Mouse (Mus musculus) frontal cortex, postnatal 25 days (tissue): ENCODE results near the gene Zfp740.
"Not testable (repeated sequence)": the region's sequence is repeated elsewhere in the genome, so short reads cannot be mapped to it uniquely, and the experiment has no call there.

Experiments
- DNase-seq, 2 experiments: peaks; one replicate each; pipeline ENCODE4 v3.0.0; 2022; ENCODE audit warnings: low spot score in 2 of 2

Zfp740 gene

DNA sequence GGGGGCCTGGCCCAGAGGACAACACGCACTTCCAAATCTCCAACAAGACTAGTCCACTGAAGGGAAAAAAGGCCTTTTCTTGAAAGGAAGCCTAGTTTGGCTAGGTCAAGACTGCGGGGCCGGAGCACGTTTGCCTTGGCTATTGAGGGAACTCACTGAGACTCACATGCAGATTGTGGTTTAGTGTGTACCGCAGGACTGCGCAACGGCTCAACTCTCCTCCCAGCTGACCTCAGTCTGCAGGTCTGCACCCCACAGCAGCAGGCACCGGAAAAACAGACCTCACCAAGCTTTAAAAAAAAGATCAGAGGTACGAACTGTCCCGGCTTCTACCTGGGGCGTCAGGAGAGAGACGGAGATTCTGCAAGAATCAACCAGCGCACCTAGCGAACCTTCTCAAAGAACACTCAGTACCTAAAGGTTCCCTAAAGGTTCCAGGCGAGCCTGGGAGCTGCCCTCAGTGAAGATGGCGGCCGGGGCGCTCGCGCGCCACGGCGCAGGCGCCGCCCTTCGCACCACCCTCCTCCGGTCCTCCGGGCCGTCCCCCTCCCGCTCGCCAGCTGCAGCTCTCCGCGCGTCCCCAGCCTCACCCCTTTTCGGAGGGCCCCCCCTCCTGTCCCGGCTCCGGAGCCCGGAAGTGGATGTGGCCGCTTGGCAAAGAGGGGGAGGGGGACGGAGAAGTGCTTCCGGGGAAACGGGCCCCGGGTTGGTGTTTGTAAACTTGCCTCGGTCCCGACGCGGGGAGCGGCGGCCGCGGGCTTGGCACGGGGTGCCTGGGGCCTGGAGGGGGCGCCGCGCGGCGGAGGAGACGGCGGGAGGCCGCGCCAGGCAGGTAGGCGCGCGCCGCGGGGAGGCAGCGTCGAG, at the start of gene Zfp740:
Zfp740 (plus strand) TSS at position 279 of the 864 bp plus-strand sequence.
- peak; percentile 70 to 89 for DNase-seq

DNA sequence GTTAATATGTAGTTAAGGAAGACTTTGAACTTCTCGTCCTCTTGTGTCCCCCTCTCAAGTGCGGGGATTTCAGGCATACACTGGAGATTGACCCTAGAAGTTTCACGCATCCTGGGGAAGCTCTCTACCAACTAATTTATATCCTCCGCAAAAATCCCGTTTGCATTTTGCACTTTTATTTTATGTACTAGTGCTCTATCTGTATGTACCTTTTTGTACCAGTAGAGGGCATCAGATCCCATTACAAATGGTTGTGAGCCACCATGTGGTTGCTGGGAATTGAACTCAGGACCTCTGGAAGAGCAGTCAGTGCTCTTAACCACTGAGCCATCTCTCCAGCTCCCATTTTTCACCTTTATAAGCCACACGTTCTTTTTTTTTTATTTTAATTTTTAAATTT, 48.0 kb upstream of the Zfp740 start:
- DNase-seq = not testable (repeated sequence)

- no peak for DNase-seq
Measured at GRCm38 (mm10) chr15:102156836-102157235, 46.2 kb upstream of the Zfp740 start.

DNA sequence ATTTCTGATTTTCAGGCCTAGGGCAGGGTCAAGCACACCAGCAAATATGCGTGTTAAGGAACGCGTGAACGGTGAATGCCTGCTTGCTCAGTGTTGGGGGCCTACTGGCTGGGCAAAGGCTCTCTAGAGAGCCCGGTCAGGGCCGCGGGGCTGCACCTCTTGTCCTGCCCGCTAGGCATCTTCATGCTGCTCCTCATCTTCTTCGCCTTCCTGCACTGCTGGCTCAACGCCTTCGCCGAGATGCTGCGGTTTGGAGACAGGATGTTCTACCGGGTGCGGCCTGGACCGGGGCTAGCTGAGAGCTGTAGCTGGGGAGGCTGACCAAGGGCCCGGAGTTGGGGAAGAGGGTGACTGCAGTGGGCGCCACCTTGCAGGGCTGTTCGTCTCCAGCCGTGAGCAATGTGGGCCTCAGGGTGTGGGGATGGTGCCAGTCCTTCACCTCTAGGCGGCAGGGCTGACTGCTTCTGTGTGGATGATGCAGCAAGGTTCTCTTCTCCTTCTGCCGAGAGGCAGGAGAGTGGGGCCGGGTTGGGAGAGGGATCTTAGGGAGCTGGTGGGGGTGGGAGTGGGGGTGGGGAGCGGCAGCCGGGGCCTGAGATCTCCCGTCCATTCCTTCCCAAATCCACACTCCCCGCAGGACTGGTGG, 42.5 kb upstream of the Zfp740 start:
- DNase-seq = no peak

DNA sequence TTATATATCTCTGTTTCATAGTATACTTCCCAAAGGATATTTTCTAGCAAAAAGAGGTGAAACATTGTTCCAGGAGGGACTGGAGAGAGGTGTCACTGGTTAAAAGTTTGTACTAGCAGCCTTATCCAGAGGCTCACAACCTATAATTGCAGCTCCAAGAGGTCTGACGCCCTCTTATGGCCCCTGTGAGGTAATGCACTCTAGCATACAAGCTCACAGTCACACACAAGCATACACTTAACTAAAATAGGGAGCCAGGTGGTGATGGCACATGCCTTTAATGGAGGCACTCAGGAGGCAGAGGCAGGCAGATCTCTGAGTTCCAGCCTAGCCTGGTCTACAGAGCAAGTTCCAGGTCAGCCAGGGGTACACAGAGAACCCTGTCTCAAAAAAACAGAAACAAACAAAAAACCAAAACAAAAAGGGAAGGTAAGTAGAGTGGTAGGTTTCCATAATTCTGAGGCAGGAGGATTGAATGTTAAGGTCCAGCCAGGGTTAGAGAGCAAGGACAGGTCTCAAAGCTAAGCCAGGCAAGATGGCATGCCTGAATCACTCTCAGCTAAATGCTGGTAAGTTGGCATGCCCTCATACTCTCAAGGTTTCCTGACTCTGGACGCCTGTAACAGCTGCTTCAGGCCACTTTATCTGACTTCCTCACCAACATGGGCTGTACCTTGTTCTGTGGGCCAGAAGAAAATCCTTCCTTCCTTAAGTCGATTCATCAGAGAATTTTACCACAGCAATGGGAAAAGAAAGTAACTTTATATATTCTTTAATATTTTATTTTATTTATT, 39.0 kb upstream of the Zfp740 start:
- no peak for DNase-seq

- DNase-seq = no peak
Measured at GRCm38 (mm10) chr15:102165468-102166100, 37.5 kb upstream of the Zfp740 start.

- DNase-seq = no peak
Measured at GRCm38 (mm10) chr15:102167620-102168021, 35.4 kb upstream of the Zfp740 start.

- no peak for DNase-seq
Measured at GRCm38 (mm10) chr15:102169064-102169463, 34.0 kb upstream of the Zfp740 start.

DNA sequence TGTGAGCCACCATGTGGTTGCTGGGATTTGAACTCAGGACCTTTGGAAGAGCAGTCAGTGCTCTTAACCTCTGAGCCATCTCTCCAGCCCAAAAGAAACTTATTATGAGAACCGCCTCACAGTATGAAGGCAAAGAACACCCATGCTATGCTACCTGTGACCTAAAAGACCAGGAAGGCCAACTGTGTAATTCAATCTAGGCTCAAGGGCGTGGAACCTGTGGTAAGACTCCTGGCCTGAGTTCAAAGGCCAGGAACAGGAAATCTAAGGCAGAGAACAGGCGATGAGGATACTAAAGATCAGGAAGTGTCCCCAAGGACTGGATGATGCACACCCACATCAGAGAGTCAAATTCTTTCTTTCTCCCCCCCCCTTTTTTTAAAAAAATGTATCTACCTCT, 29.5 kb upstream of the Zfp740 start:
- no peak for DNase-seq

DNA sequence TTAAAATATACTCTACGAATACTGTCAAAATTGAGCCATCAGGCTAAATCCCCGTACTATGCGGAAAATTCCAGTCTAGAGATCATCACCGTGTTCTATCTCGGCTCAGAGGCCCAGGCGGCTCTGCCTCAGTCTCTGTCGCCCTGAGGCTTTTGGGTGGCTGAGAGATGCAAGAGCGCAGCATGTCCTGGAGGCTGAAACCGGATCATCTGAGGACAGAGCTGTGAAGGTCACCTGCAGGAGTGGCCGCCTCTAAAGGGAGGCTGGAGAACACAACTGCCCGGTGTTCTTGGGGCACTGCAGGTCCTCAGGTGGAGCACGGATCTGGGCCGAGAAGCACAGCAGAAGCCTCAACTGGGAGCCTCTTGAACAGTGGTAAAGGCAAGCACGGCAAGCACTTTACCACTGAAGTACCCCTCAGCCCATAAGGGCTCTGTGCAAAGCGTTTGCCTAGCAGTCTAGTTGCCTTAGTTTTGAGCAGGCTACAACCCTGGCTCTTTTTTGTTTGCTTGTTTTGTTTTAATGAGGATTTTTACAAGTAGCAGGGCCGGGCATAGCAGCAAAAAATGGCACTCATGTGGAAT, 27.2 kb upstream of the Zfp740 start:
- DNase-seq = no peak

DNA sequence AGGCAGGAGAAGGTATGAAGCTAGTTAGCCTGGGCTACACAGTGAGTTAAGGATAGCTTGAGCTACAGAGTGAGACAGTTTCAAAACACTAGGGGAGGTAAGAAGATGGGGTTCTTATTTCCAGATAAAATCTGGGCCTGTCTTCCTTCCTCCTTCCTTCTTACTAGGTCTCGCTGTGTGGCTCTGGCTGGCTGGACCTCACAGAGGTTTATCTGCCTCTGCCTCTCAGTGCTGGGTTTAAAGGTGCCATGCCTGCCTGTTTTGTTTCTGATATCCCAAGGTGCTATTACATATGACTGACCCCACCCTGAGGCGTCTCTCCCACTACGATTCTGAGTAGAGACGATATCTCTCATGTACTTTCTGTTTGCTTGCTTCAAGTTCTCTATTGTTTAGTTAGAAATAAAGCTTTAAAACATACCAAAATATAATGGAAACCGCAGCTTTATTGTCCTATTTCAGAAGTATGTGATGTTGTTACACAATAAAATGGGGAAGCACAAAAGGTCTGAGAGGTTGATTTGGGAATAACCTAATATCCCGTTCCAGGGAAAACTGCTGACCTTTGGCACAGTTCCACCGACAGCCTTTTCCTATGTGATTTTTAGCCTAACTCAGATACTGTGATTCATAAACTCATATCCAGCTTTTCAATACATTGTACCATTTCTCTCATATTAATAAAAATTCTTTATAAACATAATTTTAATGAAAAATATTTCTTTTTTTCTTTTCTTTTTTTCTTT, 26.3 kb upstream of the Zfp740 start:
- DNase-seq = no peak

- no peak for DNase-seq
Measured at GRCm38 (mm10) chr15:102177417-102177816, 25.6 kb upstream of the Zfp740 start.

DNA sequence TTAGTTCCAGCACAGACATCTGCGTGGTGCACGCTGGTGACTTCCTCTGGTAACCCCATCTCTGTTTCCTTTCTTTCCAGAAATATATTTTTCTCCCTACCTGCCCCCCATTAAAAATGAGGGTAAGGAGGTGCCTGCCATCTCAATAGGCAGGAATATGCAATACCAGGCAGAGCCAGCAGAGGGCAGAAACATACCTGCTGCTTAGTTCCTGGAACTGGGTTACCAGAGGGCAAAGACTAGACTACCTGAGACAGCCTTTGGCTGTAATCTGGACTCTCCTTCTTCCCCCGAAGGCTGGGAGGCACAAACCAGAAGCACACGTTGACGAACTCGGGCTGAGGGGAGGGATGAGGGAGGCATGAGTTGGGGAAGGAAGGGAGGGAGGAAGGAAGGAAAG, 24.8 kb upstream of the Zfp740 start:
- DNase-seq = peak; percentile 68 to 82

DNA sequence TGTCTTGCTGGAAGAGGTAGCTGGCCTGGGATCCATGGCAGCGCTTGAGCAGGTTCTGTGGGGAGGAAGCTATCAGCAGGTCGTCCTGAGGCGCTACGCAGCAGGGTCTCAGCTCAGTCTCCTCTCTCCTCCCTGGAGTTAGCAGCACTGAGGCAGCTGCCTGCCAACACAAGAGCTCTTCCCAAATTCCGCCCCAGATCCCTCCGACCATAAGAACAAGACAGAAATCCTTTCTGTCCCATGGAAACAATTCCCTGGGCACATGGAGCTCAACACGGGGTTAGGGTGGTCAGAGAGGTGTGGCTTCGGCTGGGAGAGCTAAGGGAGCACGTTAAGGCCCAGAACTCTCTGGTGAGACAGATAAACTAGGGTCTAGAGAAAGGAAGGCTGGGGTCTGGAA, 23.9 kb upstream of the Zfp740 start:
- no peak for DNase-seq

- DNase-seq = no peak
Measured at GRCm38 (mm10) chr15:102179924-102180323, 23.1 kb upstream of the Zfp740 start.

DNA sequence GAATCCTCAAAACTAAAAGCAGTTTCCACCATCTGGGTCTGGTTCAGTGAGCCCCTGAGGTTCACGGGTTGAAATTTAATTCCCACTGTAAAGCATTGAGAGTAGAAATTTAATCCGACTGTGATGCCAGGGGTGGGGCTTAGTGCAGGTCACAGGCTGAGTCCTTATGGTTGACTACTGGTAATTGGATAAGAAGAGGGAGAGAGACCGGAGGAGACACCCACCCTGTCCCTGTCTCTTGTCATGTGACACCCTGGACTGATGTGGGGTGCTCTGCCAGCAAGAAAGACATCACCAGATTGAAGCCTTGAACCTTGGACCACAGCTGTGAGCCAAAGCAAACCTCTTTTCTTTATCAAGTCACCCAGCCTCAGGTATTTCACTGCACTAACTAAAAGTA, 20.0 kb upstream of the Zfp740 start:
- DNase-seq = no peak

- no peak for DNase-seq
Measured at GRCm38 (mm10) chr15:102186239-102186638, 16.8 kb upstream of the Zfp740 start.

GRCm38 (mm10) chr15:102188096-102188495, 15.0 kb upstream of the Zfp740 start:
- DNase-seq = no peak

GRCm38 (mm10) chr15:102188883-102189282, 14.2 kb upstream of the Zfp740 start:
- DNase-seq = no peak

DNA sequence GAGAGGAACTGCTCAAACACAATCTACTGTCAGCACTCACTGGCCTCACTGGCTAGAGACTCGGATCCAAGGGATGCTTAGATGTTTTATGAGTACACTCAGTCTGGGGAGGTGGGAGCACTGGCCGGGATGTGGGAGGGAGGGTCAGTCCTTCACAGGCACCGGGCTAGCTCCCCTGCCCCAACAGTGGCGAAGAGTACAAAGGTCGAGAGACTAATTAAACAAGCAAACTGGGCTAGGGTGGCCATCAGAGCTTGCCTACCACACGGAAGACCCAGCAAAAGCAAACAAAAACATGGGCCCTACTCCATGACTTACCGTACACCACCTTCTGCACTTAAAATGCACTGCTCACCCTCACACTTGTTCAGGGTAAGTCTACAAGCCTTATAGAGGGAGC, 11.3 kb upstream of the Zfp740 start:
- DNase-seq = no peak

DNA sequence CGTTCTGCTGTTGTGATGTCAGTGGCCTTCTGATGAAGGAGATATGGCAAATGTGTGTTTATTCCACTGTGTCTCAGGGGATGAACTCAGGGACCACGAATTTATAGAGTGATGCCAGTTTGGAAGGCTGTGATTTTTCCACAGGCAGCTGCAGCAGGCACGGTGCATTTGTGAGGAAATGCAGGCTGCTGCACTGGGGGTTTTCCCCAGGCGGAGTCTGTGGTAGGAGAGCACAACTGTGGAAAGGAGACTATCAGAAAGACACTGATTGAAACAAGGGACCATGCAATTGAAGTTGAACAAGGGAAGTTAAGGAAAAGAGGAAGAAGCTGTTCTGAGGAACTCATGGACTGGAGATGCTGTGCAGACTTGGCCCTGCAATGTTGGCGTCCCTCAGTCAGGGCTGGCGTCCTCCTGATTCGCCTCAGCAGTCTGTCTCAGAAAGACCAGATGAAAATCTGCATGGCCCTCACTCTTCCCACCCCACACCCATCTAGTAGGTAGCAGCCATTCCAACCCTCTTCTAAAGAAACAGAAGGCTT, 10.7 kb upstream of the Zfp740 start:
- DNase-seq = no peak
